Mouse (Mus musculus) thymus, postnatal 4 days (tissue): ENCODE data around the gene Tekt4.
A peak's percentile ranks its signal among the peaks of the same experiment; 100 is the strongest.

Source experiments
- DNase-seq: peaks from one replicate; pipeline ENCODE4 v3.0.0; 2021

The Tekt4 gene

DNA sequence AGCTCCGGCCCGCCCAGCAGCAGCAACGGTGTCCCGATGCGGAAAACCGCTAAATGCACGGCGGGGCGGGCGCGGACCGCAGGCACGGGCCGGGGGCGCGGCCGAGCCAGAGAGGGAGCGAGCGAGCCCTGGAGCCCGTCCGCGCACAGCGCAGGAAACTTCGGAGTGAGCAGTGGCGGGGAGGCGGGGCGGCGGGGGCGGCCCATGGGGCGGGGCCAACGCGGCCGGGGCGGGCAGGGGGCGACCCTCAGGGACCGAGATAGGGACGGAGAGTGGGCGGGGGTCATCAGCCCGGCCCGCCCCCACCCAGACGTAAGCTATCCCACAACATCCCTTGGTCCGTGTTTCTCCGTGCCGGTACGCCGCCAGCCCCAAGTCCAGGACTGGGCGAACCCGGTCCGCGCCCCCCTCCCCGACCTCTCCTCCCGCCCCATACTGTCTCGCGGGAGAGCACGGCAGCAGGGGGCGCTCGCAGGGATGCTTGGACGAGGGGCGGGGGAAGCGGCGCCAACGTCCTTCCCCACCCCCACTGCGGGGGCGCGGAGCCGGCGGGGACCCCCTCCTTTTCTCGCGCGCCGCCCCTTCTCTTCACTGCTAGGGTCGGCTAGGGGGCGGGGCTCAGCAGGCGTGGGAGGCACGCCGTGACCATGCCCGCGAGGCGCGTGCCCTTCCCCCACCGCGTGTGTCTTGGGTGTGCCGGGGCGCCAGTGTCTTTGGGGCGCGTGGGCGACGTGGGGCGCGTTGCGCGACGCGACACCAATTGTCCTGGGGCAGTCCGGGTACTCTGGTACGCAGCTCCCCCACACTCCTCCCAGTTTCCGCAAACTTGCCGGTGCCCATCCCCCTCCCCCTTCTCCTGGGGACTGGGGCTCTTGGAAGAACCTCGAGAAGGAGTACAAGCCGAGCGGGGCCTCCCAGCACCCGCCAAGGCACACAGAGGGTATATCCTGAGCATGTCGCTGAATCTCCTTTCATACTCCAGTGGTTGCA, 20.5 kb upstream of the Tekt4 start, which contains the start of gene Cacna1h:
TSS of gene Cacna1h (minus strand) at position 167 of the 990 bp plus-strand sequence.
- DNase-seq: peak; percentile 66

DNA sequence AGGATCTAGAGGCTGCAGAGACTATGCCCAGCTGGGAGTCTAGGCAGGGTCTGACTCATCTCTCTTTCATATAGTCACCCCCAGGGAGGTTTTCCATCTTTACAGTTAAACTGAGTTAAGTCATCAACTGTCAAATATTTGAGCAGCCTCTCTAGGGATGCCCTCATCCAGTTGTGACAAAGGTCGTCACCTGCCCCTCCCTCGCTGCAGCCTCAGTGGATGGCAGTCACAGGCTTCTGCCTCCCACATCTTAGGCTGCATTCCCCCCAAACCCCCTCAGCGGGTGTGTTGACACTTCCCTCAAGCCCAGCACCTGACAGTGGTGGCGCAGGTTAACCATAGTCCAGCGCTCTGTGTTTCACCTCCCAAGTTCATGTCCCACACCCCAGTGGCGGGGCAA, 13.0 kb upstream of the Tekt4 start:
- DNase-seq: no peak

DNA sequence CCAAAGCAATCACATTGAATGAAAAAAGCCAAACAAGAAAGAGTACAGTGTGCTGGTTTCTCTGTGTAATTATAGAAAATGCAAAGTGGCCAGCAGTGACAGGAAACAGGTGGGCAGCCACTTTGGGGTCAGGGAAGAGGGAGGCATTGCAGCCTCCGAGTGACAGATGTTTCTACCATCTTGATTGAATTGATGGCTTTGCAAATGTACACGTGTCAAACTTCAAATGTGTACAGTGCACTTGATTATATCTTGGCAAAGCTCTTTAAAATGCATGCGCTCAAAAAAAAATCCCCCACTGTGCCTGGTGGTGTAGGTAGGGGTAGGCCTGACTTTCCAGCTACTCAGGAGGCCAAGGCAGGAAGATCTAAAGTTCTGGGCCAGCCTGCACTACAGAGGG, 11.5 kb upstream of the Tekt4 start:
- DNase-seq: no peak

DNA sequence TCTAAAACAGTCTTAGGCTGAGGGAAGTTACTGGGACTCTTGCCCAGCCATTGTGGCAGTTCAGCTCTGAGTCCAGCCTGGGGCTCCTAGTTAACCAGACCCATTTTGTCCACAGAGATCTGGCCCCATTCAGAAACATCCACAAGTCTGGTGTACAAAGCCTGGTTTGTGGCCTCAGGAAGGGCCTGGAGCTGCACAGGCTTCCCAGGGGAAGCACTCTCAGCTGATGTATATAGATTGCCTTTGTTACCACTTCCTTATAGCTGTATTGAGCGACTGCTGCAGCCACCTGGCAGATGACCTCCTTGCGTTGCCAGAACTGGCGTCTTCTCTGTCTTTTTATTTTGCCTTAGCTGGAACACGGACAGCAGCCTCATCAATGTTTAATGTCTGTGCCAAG, 9.3 kb upstream of the Tekt4 start:
- DNase-seq: no peak

DNA sequence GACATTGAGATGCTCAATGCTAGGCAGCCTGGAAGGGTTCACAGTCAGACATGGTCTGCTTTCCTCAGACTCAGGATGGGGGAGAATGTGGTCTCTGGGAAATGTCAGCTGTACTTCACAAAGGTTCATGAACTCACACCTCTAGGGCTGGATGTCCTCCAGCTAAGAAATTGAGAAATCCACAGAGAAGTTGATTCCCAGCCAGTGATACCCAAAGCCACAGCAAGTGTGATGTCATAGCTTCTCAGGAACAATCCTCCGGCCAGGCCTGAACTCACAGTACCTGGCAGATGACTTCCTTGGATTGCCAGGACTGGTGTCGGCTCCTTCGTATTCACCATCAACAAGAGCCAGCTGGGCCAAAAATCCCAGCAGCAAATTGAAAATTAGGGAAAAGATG, 8.6 kb upstream of the Tekt4 start:
- no peak for DNase-seq

DNA sequence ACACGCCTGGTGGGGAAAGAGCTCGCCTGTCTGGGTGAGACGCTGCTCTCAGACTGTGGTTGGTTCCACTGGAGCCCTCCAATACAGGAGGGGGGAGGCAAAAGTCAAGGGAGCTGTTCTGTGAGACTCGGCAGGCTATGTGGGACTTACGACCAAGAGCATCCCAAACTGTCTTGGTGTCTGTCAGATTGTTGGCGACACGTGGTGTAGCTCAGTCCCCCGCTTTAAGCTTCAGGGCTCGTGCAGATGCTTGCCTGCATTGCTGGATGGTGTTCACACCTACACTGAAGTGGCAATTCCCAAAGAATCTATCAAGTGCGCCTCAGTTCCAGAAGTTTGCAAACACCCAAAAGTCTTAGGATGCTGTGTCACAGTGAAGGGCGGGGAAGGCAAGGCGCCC, 6.5 kb upstream of the Tekt4 start:
- DNase-seq: no peak

DNA sequence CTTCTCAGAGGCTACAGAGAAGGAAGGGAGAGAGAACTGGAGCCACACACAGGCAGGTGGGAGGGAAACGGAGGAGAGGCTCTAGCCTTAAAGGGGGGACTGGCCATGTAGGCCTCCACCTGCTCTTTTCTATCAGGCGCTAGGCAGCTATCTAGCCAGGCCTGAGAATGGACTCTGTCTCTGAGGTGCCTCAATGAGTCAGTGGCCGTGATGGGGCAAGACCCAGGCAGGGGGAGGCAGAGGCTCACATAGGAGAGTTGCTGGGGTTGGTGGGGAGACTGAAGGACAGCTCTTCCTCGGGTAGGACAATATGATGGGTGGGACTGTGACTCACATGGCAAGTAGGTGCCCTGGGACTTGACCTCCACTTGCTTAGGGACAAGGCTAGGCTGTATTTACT, 4.1 kb upstream of the Tekt4 start:
- no peak for DNase-seq

DNA sequence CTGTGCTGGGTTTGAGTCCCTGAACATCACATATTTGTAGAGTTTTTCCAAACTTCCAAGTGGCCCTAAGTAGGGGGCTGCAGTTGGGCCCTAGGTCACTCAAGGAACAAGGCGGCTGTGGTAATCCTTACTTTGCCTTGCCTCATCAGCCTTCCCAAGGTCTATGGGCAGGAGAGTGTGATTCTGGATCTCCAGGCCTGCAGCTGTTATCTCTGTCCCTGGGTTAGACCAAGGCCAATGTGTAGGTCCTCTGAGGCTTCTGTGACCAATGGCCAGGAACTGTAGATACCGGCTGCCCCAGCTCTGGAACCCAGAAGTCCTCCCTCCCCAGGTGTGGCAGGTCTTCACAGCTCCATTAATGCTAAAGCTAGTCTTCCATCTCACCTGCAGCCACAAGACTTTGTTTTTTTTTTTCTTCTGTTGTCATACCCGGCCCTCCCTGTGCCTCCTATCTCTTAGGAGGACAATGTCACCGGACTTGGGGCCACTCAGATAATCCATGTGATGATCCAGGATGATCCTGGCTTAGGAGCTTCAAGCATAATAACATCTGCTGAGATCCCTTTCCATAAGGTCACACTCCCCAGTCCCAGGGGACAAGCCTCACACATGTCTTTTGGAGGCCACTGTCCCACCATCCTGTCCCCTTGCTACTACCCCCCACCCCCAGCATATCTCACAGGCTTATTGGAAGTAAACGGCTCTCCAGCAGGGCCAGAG, 2.0 kb upstream of the Tekt4 start:
- no peak for DNase-seq

DNA sequence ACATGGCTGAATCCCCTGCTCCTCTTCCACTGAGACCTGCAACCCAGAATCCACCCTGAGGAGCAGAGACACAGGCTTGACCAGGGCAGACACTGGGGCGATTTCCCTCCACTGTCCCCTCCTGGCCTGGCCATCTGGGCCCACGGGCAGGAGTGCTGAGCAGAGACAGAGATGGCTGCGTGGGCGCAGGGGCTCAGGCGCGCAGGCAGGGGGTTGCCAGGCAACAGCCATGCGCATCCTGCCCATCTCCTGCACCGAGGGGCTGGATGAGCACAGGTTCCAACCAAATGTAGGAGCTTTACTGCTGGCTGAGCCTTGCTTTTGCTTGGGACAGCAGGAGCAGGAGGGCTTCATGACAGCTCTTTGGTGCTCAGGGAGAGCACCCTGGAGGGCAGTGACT, 2.1 kb downstream of the Tekt4 start:
- no peak for DNase-seq

DNA sequence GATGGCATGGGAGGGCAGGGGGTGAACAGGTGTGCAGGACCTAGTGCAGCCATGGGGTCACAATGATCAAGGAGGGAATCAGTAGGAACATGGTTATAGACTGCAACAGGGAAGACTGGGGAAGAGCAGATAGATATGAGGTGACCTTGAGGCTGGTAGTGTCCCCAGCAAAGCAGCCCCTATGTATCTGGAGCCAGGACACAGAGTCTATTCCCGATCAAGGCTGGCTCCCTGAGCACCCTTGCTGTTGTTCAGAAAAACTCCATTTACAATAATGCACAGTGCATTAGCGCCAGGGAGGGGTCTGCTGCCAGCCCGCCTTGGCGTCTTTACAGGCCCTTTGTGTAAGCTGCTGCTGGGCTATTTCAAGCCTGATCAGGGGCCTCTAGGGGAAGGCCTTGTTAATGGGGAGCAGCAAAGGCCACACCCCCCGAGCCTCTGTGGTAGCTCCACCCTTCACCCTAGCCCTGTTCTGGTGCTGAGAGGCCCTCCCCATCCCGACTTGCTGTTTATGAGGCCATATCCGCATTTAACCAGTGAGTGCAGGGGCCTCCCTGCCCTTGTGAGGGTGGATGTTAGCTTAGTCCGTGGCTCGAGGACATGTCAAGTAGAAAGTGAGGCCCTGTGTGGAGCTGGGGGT, 7.9 kb downstream of the Tekt4 start:
- no peak for DNase-seq

DNA sequence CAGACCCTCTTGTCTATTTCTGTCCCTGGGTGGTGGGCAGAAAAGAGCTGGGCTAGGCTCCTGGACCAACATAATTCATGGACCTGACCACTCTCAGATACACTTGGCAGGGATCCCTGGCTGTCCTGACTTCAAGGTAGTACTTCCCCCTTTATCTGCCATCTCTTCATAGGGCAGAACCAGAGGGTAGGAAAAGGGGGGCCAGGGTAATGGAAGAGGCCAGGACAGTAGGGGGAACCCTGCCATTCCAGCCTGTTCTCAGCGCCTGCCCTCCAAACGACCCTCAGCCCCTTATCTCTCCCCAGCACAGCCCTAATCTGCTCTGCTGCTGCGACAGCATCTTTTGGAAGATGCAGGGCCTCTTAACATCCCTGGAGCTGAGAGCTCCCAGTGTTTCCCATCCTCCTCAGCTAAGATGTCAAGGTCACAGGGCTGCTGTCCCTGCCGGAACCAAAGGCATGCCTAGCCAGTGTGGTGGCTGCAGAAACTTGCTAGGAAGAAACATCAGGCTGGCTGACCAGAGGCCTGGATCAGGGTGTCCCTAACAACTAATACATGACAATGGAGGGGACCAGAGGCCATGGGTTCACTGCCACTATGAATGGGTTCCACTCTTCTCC, 9.0 kb downstream of the Tekt4 start:
- no peak for DNase-seq

DNA sequence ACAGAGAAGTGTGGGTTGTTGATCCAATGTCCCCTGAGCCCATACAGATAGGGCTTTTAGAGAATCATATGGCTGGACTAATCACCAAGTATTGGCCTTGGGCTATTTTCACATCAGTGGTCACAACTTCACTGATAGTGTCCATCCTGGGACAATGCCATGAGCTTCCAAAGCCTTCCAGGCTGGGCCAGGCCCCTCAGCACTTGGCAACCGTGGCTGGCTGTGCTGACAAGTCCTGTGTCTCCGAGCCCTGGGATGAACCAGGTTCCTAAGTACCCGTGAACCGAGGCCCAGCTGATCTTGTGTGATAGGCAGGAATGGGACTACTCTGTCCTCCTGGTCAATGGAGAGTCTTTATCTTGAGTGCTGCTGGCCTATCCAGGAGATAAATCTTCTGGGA, 9.7 kb downstream of the Tekt4 start:
- DNase-seq: no peak

DNA sequence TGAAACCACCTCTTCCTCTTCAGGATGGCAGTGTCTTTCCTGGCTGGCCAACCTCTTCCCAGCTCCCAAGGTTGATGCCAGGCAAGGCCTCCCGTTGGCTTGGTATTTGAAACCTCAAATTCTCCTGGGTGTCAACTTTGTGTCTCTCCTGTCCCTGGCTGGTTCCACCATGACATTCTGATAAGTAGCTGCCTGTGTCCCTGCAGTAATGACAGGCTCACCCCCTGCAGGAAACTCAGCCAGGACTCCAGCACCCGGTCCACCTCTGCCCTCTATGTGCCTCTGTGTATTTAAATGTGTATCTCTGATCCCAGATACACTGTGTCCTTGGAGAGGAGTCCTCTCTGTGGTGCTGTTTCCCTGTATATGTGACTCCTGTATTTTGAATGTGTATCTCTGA, 11.8 kb downstream of the Tekt4 start:
- DNase-seq: no peak

DNA sequence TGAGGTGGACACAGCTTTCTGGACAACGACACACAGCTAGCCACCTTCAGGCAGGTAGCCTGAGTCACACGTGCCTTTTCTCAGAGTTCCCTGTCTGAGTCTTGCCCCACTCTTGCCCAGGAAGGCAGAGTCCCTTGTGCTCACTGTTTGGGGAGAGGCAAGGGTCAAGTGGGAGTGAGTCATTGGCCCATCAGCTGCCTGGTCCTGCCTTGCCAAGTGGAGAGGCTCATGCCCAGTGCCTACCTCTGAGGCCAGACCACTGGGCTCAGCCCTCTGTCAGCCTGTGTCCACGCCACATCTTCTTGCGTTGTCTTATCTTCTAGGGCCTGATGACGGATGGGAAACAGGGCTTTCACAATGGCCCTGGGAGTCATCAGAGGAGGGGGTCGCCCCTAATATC, 13.4 kb downstream of the Tekt4 start:
- no peak for DNase-seq

DNA sequence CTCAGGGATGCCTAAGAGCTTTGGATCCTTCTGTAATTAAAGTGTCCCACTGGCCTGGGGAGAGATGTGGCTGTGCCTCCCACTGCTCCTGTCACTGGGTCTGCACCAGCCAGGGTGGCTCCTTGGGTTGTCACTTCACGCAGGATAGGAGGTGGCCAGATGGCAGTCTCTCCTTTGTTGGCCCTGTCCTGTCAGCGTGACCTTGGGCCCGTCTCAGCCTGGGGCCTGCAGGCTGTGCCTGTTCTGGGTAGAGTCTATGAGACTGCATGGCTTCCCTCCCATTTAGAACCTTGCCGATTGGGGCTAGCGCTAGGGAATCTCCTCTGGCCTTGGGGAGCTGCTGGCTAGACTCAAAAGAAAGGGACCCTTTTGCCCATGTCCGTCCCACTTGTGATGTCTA, 13.9 kb downstream of the Tekt4 start:
- no peak for DNase-seq

DNA sequence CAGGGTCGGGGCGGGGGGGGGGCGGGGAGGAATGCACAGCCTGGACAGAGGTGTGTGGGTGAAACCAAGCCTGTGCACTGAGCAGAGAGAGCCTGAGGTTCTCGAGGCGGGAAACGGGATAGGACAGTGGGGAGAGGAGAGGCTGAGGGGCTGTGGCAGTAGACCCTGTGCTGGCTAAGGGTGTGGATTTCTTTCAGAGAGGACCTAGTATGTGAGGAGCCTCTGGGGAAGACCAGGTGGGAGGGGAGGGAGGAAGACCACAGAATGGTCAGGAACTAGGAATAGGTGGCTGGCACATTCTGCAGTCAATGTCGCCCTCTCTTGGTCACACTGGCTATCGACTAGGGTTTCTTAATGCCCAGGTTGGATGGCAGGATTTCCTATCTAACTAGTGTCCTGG, 15.4 kb downstream of the Tekt4 start:
- peak; percentile 47 for DNase-seq

DNA sequence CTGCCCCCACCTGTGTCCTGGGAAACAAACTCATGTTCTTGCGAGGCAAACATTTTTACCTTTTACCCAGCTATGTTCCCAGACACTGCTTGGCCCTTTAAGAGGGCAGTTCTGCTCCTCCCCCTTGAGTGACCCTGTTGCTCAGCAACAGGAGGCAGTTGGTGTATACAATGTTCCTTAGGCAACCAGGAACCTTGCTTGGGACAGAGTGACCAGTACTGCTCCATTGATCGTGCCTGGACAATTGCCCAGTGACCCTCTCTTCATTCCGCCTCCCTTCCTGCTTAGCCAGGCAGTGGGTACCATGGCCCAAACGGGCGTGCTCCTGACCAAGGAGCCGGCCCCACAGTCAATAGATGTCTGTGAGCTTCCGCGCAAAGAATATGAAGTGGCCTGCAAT, 17.0 kb downstream of the Tekt4 start:
- DNase-seq: no peak

DNA sequence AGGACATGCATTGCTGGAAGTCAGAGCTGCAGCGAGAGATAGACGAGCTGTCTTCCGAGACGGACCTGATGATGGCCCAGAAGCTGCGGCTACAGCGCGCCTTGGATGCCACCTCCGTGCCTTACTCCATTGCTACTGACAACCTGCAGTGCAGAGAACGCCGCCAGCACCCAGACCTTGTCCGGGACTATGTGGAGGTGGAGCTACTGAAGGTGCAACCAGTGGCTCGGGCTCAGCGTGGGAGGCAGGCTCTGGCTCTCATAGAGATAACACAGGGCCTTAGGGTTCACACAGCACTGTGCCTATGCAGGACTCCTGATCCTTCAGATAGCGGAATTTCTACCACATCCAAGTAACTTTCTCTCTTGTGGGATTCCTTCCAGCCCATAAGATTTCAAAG, 17.6 kb downstream of the Tekt4 start:
- DNase-seq: no peak

DNA sequence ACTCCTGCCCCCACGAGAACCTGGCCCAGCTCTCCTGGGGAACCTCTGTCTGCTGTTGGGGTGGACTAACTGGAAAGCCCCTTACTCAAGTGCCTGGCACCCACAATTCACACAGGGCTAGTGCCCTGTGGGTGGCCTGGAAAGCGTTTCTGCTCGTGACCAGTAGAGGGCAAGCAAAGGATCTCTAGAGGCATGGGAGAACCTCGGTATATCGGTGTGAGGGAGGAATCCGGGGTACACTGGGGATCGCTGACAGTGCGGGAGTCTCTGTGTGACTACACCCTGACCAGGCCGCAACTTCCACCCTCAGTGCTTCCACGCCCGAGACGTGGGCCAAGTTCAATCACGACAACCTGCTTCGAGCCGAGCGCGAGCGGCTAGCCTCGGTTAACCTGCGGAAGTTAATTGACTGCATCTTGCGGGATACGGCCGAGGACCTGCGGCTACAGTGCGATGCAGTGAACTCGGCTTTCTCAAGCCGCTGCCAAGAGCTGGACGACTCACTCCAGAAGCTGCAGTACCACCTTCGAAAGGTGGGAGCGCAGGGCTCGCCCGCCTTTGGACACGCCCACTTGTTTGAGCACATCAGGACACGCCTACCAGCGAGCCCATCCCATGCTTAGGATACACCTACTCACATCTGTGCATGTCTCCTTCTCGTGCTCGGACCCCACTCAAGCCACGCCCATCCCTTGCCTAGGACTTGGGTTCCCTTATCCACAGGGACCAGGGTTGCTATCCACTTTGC, 20.1 kb downstream of the Tekt4 start:
- DNase-seq: peak; percentile 82

DNA sequence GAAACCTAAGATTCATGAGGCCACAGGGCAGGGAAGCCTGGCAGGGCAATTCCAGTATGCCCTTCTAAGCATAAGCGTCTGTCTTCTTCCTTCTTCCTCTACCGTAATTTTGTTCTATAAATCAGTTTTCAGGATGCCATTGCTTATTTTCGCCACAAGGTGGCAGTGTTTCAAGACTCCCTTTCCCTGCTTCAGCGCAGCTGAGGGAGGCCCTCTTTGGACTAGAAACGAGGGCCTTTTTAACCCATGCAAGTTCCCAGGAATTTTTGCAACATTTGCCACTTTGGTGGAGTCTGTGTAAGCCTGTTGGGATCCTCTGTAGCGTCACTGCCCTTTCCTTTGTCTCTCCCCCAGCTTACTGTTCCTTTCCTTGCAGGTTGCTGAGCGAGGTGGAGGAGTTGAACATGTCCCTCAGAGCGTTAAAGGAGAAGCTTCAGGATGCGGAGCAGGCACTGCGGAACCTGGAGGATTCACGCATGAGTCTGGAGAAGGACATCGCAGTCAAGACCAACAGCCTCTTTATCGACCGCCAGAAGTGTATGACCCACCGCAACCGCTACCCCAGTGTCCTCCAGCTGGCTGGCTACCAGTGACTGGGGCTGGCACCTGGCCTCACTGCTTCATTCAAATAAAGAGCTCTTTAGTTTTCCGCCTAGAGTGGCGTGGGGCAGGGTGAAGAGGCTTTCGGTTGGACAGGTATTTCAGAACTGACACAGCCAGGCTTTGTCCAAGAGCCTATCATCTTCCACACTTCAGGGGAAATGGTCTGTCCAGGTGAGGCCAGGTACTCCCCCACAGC, 21.7 kb downstream of the Tekt4 start:
- peak; percentile 61 for DNase-seq

DNA sequence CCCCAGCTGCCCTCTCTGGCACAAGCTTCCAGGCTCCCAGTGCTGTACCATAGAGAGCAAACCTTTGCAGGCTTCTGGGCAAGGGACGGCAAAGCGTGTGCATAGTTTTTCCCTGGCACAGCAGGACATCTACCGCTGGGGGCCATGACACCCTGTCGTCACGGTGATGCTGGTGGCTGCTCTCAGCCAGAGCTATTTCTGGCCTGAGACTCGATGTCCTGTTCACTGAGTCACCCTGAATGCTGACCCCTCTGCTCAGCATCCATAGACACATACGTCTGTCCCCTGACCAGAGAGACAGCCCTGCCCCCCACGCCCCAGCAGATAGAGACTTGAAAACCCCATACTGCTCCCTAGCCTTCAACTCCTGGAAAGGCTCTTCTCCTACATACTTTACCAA, 25.7 kb downstream of the Tekt4 start:
- DNase-seq: no peak

DNA sequence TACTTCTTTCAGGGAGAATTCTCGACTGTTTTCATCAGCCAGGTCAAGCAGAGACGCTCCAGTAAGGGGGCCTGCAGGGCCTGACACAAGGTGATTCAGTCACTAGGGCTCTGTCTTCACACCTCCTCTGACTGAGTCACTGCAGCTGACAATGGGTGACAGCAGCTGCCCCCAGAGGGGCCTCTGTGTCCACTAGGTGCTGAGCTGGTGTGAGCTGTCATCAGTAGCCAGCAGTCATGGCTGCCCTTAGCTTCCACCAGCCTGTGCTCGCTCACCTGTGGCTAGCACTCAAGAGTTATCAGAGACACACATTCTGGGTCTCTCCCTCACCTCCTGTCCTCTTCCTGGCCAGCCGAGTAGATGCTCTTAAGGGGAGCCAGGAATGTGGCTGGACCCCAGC, 26.4 kb downstream of the Tekt4 start:
- no peak for DNase-seq
